Mouse (Mus musculus) embryonic facial prominence, embryonic 15.5 days (tissue): ENCODE results near the gene Dennd1a. TPM values are rescaled to one million over a fixed set of nuclear protein-coding genes. Genes with fewer than 3 reads are reported as not detected.

ENCODE experiments used
- ATAC-seq: fragments of 200-750 bp; cut with Nextera tagmentation; 2 replicates; pipeline ENCODE4 v1.8.0; 2017; ENCODE audit warnings: low read depth, moderate TSS enrichment; ENCODE audit not compliant: insufficient number of reproducible peaks, low FRiP score, low TSS enrichment
- H3K27ac ChIP-seq: fragments of 300-500 bp; sonication (generic); replicated peaks from 2 replicates; pipeline ENCODE4 v1.5.1; 2015; ENCODE audit warnings: mild to moderate bottlenecking, inconsistent platforms
- H3K27me3 ChIP-seq: fragments of 300-500 bp; sonication (generic); 2 replicates; pipeline ENCODE4 v1.6.1; 2015; ENCODE audit warnings: inconsistent platforms
- H3K36me3 ChIP-seq: fragments of 300-500 bp; sonication (generic); 2 replicates; pipeline ENCODE4 v1.6.1; 2015; ENCODE audit warnings: mild to moderate bottlenecking, inconsistent platforms
- H3K4me1 ChIP-seq: fragments of 300-500 bp; sonication (generic); 2 replicates; pipeline ENCODE4 v1.6.1; 2015; ENCODE audit warnings: inconsistent platforms
- H3K4me2 ChIP-seq: fragments of 300-500 bp; sonication (generic); replicated peaks from 2 replicates; pipeline ENCODE4 v1.6.1; 2015; ENCODE audit warnings: mild to moderate bottlenecking, inconsistent platforms
- H3K4me3 ChIP-seq: fragments of 300-500 bp; sonication (generic); replicated peaks from 2 replicates; pipeline ENCODE4 v1.5.1; 2015; ENCODE audit warnings: mild to moderate bottlenecking, inconsistent platforms
- H3K9ac ChIP-seq: fragments of 300-500 bp; sonication (generic); 2 replicates; pipeline ENCODE4 v1.6.1; 2015; ENCODE audit warnings: inconsistent platforms
- H3K9me3 ChIP-seq: fragments of 300-500 bp; sonication (generic); replicated peaks from 2 replicates; pipeline ENCODE4 v1.6.1; 2016; ENCODE audit warnings: inconsistent platforms
- WGBS: fragments of 180-500 bp; shearing (Covaris S2); methylation state at CpG from one replicate; pipeline ENCODE4 v1.1.7; 2015; 5-methylcytosine and 5-hydroxymethylcytosine counted together
- polyA plus RNA-seq: library from polyadenylated mRNA; unstranded; fragments of >200 nt; fragmentation: Nextera tagmentation; extraction: Ambion mirVana; gene quantifications from 2 replicates; pipeline ENCODE4 v1.2.1, GENCODE M21; 2015

The Dennd1a gene
- polyA plus RNA-seq, 1 experiment from 2014 or later, result 15.8 TPM

DNA sequence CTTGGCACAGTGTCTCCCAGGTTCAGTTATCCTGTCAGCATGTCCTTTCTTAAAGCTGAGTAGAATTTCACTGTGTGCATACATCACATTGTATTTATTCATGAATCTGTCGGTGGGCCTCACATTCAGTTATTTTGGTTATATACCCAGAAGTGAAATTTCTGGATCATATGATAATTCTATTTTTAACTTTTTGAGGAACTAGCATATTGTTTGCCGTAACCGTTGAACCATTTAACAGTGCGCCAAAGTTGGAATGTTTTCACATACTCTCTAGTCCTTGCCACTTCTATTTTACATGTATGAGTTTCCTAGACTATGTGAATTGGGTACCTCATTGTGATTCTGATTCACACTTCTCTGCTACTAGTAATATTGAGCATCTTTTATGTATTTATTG is 8.7 kb upstream of the Dennd1a start:
- H3K4me3 ChIP-seq, result no peak overlapping the region

DNA sequence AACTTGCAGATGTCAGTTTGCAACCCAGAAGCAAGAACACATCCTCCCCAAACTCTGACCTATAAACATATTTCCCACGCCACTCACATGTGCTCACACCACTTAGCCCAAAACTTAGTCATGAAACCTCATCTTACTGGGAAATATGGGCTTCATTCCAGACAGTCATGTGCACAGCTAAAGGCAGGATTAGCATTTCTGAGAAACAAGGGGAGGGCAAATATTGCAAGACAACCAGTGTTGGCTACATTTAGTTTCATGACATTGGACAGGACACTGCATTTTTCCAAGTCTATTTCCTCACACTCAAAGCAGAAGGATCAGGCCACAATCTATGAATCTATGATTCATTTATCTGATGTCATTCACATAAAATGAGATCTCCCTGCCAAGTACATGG is 4.3 kb upstream of the Dennd1a start:
- Histone ChIP-seq H3K36me3 (no peaks in the 10 kb centered on the region), H3K9me3 (no peaks in the 10 kb centered on the region), H3K27me3 (no peaks in the 10 kb centered on the region), H3K4me2 (no peak overlapping the region), H3K4me3 (no peak overlapping the region), H3K27ac (no peak overlapping the region), H3K4me1 (peaks cover 8% of the 10 kb centered on the region; the same call in 1 of the 2 replicates), H3K9ac (no peak overlapping the region)
- 65% methylated on average over 1 of the region's 1 CpGs for WGBS
- no peak for ATAC-seq

More for the DNA sequence above, 8.7 kb upstream of the Dennd1a start:
- Histone ChIP-seq H3K4me2 (no peak overlapping the region), H3K9me3 (no peaks in the 10 kb centered on the region), H3K27ac (no peak overlapping the region), H3K9ac (no peak overlapping the region), H3K36me3 (no peaks in the 10 kb centered on the region), H3K27me3 (no peaks in the 10 kb centered on the region), H3K4me1 (peaks cover 3% of the 10 kb centered on the region; the same call in 1 of the 2 replicates)
- WGBS, result 86% methylated on average over 4 of the region's 4 CpGs
- no peak for ATAC-seq

DNA sequence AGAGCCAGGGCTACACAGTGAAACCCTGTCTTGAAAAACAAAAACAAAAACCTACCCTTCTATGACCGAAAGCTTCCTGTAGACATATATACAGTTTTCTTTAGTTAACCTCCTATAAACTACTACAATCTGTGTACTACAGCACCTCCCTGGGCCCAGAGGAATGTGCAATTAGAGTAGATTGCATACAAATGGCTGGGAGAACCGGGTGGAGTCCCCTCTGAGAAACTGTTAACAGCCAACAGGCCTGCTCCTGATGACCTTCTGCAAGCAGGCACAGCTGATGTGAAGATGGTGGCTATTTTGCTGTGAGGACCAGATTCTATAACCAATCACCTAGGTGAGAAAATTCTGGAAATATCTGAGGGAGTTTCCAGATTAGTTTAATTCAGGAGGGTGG is 1.0 kb upstream of the Dennd1a start:
- Histone ChIP-seq H3K27me3 (no peaks in the 10 kb centered on the region), H3K4me2 (no peak overlapping the region)
- 45% methylated on average over 2 of the region's 2 CpGs for WGBS

GRCm38 (mm10) chr2:38286433-38286732 is 807 bp downstream of the Dennd1a start:
- Histone ChIP-seq H3K36me3 (no peaks in the 10 kb centered on the region), H3K9me3 (no peaks in the 10 kb centered on the region), H3K27ac (peak overlapping the region; percentile 87; the same call in 1 of the 2 replicates), H3K27me3 (no peaks in the 10 kb centered on the region), H3K4me3 (peak overlapping the region; percentile 89), H3K4me2 (peak overlapping the region; percentile 68), H3K4me1 (peaks cover 22% of the 10 kb centered on the region), H3K9ac (peak overlapping the region; percentile 85)
- WGBS, result 3% methylated on average over 4 of the region's 4 CpGs
- ATAC-seq, result 0 out of 2 replicates have a peak, but pooled peaks have one; percentile 1

More for the DNA sequence above, 1.0 kb upstream of the Dennd1a start:
- Histone ChIP-seq H3K4me3 (no peak overlapping the region), H3K36me3 (no peaks in the 10 kb centered on the region), H3K9ac (no peak overlapping the region), H3K9me3 (no peaks in the 10 kb centered on the region), H3K4me1 (peaks cover 22% of the 10 kb centered on the region), H3K27ac (no peak overlapping the region)
- ATAC-seq, result no peak

DNA sequence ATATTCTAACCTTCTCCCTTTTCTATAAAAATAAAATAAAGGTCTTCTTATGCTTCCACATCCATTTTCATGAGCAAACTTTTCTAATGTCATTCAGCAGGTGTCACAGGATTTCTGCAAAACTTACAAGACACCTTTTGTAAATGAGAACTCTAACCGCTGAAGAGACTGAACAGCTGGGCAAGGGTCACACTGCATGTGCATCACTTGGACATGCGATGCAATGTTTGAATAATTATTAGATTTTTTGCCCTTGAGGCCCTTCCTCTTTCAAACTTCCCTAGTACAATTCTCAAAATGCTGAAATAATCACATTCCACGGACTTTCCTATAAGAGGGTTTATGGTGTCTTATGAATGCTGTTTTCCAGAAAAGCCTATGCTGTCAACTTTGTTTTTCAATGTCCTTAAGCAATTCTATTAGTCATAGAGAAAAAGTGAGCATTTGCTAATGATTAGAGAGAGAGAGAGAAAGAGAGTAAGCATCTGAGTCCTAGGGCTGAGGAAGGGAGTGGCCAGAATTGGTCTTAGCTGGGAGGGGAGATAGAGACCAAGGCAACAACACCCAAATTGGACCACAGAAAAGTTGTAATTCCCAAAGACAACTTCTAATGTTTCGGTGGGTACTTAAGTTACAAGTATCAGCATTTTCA is 1.3 kb downstream of the Dennd1a start:
- Histone ChIP-seq H3K4me3 (peak overlapping the region; percentile 89), H3K4me2 (peak overlapping the region; percentile 68), H3K9ac (peak overlapping the region; percentile 85), H3K36me3 (no peaks in the 10 kb centered on the region), H3K27me3 (no peaks in the 10 kb centered on the region), H3K4me1 (peaks cover 22% of the 10 kb centered on the region), H3K9me3 (no peaks in the 10 kb centered on the region), H3K27ac (peak overlapping the region; percentile 87; the same call in 1 of the 2 replicates)
- no peak for ATAC-seq
- 40% methylated on average over 4 of the region's 4 CpGs for WGBS

- peaks cover 22% of the 10 kb centered on the region for H3K4me1 ChIP-seq
- ATAC-seq, result no peak
- no peak overlapping the region for H3K4me2 ChIP-seq
- H3K36me3 ChIP-seq, result no peaks in the 10 kb centered on the region
- H3K27me3 ChIP-seq, result no peaks in the 10 kb centered on the region
- H3K9me3 ChIP-seq, result no peaks in the 10 kb centered on the region
- H3K9ac ChIP-seq, result no peak overlapping the region
- H3K27ac ChIP-seq, result no peak overlapping the region
- H3K4me3 ChIP-seq, result no peak overlapping the region
- 74% methylated on average over 1 of the region's 1 CpGs for WGBS
These were observed 3.2 kb downstream of the Dennd1a start for GRCm38 (mm10) chr2:38283961-38284360.

DNA sequence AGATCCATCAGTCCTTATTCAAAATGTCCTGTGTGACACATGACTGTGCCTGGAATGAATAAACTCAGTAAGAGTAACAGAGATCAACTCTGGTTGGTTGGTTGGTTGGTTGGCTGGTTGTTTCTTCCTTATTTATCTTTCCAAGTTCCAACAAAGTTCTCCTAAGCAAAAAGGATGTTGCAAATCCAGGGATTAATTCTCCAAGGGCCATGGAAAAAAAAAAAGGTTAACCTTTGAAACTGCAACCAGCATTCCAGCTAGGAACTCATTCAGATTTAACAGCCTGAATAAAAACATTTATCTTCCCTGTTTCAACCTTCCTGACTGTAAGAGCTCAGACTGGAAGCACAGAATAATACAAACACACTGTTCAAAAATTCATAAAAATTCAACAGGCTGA is 6.8 kb downstream of the Dennd1a start:
- ATAC-seq, result no peak
- Histone ChIP-seq H3K36me3 (no peaks in the 10 kb centered on the region), H3K27ac (no peak overlapping the region), H3K9me3 (no peaks in the 10 kb centered on the region), H3K4me1 (0 out of 2 replicates have a peak, but pooled peaks cover 5% of the 10 kb centered on the region), H3K4me3 (no peak overlapping the region), H3K4me2 (no peak overlapping the region), H3K9ac (no peak overlapping the region), H3K27me3 (no peaks in the 10 kb centered on the region)

DNA sequence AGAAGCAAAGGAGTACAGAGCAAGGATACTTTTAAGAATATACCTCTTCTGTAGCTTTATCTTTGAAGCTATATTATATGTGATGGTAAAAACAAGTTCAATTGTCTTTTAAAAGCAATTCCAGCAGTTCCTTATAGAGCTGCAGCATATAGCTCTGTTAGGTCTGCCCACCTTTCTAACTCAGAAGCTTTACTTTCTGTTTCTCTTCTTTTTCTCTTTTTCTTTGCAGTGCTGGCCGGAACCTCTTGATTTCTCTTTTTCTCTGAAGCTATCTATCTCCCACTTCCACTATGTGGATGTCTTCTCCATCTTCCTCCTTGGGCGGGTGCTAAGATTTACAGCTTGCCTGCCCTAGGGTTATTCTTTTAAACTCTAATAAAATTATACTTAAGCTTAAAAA is 12.2 kb downstream of the Dennd1a start:
- Histone ChIP-seq H3K9ac (no peak overlapping the region), H3K4me1 (no peaks in the 10 kb centered on the region), H3K4me3 (no peak overlapping the region), H3K36me3 (no peaks in the 10 kb centered on the region), H3K27me3 (no peaks in the 10 kb centered on the region), H3K9me3 (no peaks in the 10 kb centered on the region), H3K4me2 (no peak overlapping the region), H3K27ac (no peak overlapping the region)
- WGBS, result 89% methylated on average over 2 of the region's 2 CpGs
- no peak for ATAC-seq

DNA sequence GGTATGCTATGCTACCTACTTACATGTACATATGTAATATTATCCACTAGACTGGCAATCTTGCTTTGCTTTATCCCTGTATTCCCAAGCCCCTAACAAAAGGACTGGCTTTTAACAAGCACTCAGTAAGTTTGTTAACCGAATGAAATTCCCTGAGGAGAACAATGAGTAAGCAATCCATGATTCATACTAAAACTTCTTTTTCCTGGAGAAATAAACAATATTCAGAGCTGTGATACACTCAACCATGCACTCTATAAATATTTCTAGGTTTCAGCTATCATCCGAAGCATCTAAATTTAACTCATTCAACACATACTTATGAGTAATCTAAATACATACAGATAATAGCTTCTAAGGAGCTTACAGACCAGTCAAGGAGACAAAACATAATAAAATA is 23.5 kb downstream of the Dennd1a start:
- no peaks in the 10 kb centered on the region for H3K27me3 ChIP-seq
- H3K4me1 ChIP-seq, result no peaks in the 10 kb centered on the region
- no peak overlapping the region for H3K27ac ChIP-seq
- H3K4me2 ChIP-seq, result no peak overlapping the region
- WGBS, result 58% methylated on average over 2 of the region's 2 CpGs
- H3K36me3 ChIP-seq, result no peaks in the 10 kb centered on the region
- no peak overlapping the region for H3K9ac ChIP-seq
- no peak overlapping the region for H3K4me3 ChIP-seq
- H3K9me3 ChIP-seq, result no peaks in the 10 kb centered on the region
- ATAC-seq, result no peak

DNA sequence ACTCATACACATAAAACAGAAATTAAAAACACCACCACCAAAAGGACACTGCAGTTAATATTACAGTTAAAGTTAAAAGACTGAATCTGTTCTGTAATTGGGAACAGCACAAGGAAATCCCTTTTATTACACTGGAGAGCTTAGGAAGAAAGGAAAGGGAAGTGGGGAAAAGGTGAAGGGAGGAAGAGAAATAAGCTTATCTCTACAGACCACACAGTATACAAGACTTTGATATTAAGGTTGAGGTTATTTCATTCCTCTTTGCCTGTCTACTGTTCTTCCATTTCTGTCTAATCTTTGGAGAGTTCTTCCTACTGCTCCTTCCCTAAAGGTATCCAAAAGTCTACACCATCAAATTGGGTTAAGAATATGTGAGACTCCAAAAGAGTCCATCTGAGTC is 28.1 kb downstream of the Dennd1a start:
- no peak for ATAC-seq
- no peaks in the 10 kb centered on the region for H3K27me3 ChIP-seq
- H3K27ac ChIP-seq, result no peak overlapping the region
- no peaks in the 10 kb centered on the region for H3K36me3 ChIP-seq
- no peaks in the 10 kb centered on the region for H3K9me3 ChIP-seq
- H3K9ac ChIP-seq, result no peak overlapping the region
- no peak overlapping the region for H3K4me3 ChIP-seq
- H3K4me2 ChIP-seq, result no peak overlapping the region
- no peaks in the 10 kb centered on the region for H3K4me1 ChIP-seq

GRCm38 (mm10) chr2:38237616-38238015 is 49.6 kb downstream of the Dennd1a start:
- Histone ChIP-seq H3K4me1 (0 out of 2 replicates have a peak, but pooled peaks cover 4% of the 10 kb centered on the region), H3K27ac (no peak overlapping the region), H3K4me2 (no peak overlapping the region), H3K9ac (no peak overlapping the region), H3K9me3 (no peaks in the 10 kb centered on the region), H3K4me3 (no peak overlapping the region), H3K36me3 (no peaks in the 10 kb centered on the region), H3K27me3 (no peaks in the 10 kb centered on the region)
- ATAC-seq, result no peak
- WGBS, result 14% methylated on average over 1 of the region's 1 CpGs

DNA sequence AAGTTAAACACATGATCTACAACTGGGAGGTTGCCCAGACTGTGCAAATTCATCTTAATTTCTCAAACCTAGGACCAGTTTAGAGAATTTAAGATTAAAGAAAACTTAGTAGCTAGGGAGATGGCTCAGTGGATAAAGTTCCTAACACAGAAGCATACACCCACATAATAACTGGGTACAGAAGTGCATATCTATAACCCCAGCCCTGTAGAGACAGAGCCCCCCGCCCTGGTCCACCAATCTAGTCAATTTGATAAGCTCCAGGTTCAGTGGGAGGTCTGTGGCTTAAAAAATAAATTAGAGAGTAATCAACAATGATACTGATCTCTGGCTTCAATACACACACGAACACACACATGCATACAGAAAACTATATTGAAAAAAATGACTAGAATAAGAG is 51.6 kb downstream of the Dennd1a start:
- Histone ChIP-seq H3K4me1 (0 out of 2 replicates have a peak, but pooled peaks cover 4% of the 10 kb centered on the region), H3K36me3 (no peaks in the 10 kb centered on the region), H3K4me2 (no peak overlapping the region), H3K27ac (no peak overlapping the region), H3K27me3 (no peaks in the 10 kb centered on the region), H3K9me3 (no peaks in the 10 kb centered on the region), H3K9ac (no peak overlapping the region), H3K4me3 (no peak overlapping the region)
- WGBS, result 68% methylated on average over 2 of the region's 2 CpGs
- no peak for ATAC-seq
